Mouse (Mus musculus) layer of hippocampus, postnatal 14 days (tissue): Measurements from ENCODE around the gene Rab3c. TPM values are rescaled to one million over a fixed set of nuclear protein-coding genes. Genes with fewer than 3 reads are reported as not detected.

Source experiments
- DNase-seq, 2 experiments: peaks; one replicate each; pipeline ENCODE4 v3.0.0; 2021 to 2022; ENCODE audit warnings: low spot score in 2 of 2, mixed read lengths in 1 of 2
- total RNA-seq, 2 experiments: library from RNA; stranded (reverse); gene quantifications; 2 replicates each; pipeline ENCODE4 v1.2.3; 2021

Gene Rab3c
- total RNA-seq, 2 experiments from 2014 or later = 181 to 185 TPM

DNA sequence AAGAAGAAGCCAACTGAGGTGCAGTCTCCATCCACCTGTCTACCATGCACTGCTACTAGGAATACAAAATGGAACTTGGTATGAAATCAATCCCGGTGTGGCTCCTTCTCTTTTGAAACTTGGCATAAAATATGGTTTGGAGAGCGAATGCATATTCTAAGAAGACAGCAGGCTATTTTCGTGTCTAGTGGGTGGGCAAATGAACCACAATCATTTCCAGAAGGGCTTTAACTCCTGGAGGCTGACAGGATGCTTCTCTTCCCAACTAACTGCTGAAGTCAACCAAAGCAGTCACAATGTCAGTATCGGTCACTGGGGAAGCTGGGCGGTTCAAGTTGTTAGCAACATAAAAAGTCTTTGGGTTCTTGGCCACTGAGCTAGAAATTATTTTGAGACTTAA lies 81.9 kb downstream of the Rab3c start:
- no peak for DNase-seq

DNA sequence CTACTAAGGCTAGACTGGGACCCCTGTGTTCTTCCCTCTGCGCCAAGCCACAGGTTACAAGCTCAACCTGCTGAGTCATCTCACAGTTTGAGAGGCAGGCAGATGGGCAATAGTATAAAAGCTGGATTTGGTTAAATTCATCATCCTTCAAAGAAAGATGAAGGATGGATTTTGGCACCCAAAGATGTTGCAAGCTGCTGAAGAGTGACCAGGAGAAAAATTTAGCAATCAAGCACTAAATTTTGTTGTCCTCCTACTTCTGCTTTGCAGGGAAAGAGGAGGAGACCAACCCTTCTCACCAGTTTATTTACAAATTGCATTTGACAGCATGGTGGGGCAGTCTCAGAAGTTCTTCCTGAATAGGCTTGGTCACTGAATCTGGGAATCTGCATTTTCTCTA lies 90.8 kb downstream of the Rab3c start:
- DNase-seq = no peak

DNA sequence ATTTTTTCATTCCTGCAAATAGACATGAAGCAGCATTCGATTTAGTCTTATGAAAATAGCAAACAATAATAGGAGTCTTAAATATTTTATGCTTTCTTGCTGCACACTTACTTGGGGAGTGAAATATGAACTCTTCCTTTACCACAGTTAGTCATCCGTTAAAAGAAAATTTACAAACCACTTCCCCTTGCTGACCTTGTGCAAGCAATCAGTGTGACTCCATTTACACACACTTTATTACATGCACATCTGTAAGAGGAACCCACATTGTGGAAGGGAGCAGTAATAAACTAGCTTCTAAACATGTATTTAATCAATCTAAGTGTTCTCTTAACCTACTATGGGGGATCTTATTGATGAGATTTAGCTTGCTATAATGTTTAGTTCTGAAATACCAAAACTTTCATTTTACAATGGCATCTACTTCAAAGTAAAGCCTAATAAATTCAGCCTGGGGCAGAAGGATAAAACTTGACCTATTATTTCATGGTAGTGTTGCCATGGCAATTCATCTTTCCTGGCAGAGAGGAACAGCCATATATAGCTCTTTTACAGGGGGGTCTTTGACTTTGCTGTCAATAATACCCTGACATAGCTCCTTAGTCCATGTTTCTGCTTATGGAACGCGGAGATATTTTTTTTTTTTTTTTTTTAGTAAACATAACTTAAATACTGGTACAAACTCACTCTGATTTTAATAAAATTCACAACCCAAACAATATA lies 95.7 kb downstream of the Rab3c start:
- no peak for DNase-seq

DNA sequence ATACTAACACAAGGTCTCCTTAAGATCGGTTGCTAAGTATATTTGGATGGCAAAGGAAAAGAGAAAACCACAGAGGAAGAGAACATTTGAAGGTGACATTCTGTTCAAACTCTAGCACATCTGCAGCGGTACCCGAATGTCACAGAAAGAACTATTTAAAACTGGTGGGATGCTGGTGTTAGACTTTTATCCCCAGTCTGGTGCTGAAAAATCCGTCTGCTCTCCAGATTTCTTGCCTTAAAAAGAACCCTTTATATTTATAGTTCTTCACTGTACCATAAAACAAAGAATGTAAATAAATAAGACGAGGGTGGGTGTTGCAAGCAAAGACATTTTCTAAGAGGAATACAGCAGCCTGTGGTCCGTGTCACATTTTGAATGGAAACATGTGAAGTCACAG lies 105.1 kb downstream of the Rab3c start:
- DNase-seq = no peak

DNA sequence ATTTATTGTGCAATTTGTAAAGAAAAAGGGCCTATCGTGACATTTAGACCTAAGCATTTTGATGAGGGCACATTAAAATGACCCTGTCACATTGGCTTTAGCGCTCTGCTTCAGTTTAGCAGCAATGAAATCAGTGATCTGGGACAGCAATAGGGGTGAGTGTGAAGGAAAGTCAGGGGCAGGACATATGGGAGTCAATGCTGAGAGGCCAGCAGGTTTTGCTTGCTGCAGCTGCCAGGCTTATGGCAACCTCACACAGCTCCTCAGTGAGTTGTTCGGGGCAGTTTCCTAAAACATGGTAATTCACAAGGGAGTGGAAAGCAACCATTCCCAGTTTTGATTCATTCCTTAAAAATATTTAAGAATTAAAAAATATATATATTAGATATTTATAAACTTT lies 111.1 kb downstream of the Rab3c start:
- no peak for DNase-seq

DNA sequence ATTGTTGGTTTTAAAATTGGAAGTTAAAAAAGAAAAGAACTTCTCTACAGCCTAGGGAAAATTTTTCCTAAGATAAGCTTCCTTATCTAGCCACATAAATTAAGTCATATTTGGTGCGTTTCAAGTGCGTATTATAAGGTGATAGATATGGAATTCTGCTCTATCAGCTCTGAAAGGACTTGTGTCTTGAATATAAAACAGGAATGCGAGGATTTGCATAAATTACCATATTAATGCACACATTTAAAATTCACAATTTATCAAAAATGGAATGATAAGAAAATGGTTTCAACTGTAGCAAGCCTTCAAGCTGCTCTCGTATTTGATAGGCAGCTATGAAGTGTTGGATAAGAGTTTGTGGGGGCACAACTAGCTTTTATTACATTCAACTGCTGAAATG lies 111.6 kb downstream of the Rab3c start:
- DNase-seq = no peak

DNA sequence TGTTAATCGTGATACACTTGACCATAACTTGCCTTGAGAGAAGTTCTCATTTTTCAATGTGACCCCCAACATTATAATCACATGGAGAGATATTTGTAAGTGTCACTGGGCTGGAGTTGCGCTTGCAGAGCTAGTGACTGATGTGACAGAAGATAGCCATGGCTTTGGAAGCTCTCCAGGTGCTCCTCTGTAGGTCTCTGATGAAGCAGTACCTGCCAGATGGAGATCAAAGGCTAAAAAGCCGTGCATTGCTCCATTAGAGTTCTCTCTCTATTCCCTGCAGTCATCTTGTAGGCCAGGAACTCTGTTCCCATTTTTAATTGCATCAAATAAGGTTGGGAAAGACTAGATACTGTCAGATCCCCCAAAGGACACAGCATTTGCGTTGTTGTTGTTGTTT lies 112.2 kb downstream of the Rab3c start:
- DNase-seq = no peak

DNA sequence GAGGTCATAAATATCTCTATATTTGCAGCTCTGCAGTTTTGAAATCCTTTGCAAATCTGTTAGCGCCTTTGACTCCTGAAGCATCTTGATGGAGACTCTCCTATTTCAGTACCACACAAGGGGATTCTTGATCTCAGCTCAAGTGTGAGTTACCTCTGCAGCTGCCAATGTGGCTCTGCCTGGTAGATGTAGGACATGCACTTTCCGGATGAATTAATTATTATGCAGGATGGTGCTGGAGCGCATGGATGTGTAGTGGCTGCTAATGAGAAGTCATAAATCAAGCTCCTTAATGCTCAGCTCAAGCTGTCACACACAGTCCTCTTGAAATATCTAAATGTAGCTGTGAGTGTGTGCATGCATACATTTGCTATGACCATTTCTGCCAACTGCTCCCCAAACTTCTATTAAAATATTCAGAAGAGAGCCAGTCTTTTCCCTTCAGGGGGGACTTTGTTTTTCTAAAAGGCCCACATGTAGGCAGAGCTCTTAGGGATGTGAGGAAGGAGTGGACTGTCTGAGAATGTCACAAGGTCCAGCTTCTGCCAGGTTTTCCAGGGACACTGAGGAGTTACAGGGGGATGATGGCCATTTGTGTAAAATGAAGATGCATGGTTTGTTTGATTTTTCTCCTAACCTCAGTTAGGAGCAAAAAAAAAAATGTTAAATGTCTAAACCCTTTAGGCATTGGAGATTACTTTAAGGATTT lies 114.0 kb downstream of the Rab3c start:
- DNase-seq = no peak

DNA sequence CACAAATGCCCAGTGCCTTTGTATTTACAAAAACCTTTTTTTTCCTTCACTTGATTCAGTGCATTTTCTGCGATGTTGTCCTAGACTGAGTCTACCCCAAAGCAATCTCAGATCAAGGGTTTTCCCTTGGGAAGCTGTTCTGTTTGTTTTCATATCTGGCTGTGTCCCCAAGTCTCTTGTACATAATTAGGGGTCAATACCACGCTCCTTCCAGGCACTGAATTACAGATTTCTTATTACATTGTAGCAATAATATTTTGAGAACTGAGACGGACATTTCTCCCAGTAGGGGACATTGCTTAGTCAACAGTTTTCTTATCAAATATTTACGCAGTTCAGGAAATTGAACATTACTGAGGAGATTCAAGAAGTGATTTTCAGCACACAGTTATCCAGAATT lies 120.8 kb downstream of the Rab3c start:
- no peak for DNase-seq

DNA sequence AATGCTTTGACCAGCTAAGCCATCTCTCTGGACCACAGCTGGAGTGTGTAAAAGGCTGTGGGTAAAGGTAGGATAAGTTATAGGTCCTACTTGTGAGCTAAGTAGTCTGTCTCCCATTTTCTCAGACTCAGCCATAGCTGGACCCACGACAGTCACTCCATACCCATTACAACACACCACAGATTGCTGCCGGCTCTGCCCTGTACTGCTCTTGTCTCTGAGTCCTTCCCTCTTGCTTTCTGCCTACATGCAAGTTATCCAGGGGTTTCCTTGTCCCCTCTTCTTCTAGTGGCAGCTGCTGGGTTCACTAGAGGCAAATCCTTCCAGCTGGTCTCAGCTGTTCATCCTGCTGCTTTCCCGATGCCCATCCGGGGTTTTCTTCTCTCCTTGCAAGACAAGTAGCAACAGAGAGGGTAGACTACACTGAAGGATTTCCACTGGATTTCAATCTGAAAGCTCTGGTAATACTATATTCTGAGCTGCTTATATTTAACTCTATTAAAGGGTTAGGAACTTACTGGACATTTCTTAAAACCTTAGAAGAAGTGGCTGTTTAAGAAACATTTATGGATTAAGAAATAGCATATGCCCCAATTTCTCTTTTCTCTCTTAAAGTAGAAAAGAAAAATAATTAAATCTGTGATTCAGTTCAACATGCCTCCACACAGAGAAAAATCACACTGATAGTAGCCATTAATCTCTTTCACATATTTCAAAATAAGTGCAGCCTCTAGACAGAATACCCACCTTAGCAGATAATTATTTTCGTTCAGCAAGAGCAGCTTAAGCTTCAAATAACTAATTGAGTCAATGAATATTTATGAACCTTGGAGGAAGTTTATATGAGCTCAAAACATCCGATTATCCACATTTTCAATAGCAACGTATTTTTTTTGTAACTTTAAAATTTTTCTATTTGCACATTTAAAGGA lies 121.9 kb downstream of the Rab3c start:
- DNase-seq = no peak

DNA sequence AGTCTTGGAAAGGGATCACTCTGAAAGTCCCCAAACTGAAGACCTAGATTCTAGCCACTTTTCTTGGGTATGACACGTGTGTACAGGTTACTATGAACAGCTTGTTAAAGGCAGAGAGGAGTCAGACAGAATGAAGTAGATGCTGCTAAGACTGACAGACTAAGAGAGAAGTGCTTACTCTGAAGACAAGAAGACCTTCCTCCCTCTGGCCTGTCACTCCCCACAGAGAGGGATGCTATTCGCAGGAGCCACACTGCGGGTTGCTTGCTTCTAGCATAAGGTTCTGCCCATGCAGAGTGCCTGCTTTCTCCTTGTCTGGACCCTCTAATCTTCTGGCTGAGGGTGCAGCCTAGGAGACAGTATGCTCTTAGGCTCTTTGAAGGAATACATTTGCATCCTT lies 135.3 kb downstream of the Rab3c start:
- no peak for DNase-seq

DNA sequence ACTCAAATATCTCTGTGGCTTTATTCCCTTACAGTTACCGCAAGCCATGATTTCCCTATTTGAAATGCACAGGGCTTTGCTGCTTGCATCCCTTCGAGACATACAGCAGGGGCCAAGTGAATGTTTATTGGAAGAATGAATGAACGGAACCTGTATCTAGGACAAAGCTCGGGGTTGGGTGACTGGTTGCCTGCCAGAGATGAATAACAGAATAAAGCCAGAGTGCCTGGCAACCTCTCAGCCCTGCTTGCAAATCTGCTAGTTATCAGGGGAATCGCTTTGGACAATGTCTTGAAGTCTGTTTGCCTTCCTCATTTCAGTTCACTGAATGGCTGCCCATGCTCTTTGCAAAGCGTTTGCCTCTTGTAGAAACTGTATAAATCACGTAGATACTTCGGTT lies 135.8 kb downstream of the Rab3c start:
- DNase-seq = peak; percentile 12 to 40

DNA sequence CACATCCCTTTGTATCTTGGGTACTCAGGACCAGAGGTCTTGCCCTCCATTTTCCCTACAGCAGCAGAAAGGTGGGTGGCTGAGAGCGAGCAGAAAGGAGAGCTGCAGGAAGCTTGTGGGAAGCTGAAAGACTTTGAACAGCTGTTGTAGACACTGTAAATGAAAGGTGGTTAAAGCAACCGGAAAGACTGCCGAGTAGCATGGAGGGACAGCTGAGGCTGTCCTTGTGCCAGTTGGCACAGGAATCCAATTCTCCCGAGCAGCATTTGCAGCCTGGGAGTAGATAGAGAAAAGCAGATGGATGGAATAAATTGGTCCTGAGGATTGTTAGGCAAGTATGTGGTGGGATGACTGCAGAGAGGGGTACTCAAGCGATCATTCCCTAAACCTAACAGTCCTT lies 141.5 kb downstream of the Rab3c start:
- DNase-seq = peak; percentile 46 to 65

DNA sequence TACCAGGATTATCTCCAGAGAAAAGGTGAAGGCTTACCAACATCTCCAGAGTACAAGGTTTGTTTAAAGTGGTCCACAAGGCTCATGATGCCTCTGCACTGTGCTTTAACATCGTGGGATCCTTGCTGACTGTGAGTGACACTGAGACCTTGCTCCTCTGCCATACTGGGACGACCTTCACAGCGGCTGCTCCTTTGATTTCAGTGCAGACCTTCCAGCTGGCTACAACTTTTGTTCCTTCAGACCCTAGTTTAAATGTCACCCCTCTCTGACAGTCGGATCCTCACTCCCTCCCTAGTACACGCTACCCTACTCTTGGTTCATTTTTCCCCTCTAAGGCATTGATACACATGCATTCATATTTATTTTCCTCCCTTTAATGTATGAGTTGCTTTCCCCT lies 142.2 kb downstream of the Rab3c start:
- DNase-seq = no peak

DNA sequence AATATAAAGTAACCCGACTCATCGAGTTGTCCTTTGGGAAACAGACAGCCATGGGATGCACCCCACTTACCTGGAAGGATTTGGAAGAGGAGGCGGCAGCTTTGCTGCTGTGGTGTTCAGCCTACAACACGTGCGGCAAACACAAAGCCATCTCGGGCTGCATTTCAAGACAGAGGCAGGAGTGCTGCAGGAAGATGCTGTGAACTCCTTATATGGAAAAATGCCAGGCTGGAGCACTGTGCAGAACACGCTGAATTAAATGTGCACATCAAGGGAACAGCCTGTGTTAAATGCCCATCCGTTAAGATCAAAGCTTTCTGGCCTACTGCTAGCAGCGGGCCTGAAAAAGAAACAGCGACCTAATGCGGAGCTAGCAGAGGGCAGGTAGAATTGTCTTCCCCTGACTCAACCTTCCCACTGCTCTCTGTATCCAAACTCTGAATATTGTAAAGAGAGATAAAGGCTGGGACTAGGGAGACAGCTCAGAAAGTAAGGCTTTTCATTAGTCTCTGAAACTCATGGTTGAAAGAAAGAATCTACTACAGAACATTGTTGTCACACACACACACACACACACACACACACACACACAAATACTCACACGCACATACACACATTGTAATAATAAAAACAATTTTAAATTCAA lies 153.1 kb downstream of the Rab3c start:
- no peak for DNase-seq

DNA sequence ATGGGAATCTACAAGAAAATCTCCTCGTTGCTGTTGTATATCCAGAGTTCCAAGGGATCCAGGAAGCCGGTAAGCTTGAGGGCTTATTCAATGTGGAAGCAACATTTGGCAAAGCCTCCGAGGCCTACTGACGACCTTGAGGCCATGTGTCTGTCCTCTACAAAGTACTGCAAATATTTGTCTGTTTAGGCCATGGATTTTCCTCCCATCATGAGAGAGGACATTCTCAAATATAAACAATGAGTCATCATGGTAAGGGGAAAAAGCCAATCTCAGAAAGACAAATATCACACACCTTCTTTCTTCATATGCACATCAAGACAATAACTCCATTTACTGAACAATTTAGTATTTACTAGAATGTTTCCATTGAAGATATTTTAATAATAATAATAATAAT lies 158.0 kb downstream of the Rab3c start:
- DNase-seq = no peak

DNA sequence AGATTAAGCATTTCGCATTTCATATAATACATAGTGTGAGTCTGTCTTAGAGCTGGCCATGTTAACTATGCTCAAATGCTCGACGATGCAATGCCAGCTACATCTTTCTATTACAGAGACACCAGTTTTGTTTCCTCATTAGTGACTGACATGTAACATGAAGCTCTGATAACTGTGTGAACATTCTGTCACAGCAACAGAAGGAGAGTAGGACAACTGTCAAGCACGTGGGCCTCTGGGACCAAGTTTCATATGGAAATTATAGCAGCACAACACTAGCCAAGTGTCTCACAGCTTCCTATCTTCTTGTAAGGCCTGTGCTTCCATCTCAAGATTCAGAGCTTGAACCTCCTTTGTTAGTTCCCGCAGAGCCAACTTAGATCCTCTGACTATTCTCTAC lies 163.9 kb downstream of the Rab3c start:
- peak in 1 of 2 experiments; percentile 60 for DNase-seq

DNA sequence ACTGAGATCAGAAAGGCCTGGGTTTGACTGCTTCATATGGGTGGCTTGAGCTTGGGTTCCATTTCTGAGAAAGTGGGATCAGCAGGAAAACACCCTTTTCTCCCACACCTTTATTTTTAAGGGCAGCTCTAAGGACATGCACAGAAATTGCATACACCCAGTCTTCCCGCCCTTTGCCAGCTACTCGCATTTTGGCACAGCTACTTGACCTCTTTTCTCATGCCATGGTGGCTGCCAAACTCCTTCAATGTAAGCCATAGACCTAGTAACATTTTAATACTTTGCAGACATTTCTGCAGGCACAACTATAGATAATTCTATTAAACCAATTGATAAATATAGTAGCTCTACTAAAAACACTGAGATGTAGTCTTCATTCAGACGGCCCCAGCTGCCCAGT lies 164.5 kb downstream of the Rab3c start:
- DNase-seq = no peak

DNA sequence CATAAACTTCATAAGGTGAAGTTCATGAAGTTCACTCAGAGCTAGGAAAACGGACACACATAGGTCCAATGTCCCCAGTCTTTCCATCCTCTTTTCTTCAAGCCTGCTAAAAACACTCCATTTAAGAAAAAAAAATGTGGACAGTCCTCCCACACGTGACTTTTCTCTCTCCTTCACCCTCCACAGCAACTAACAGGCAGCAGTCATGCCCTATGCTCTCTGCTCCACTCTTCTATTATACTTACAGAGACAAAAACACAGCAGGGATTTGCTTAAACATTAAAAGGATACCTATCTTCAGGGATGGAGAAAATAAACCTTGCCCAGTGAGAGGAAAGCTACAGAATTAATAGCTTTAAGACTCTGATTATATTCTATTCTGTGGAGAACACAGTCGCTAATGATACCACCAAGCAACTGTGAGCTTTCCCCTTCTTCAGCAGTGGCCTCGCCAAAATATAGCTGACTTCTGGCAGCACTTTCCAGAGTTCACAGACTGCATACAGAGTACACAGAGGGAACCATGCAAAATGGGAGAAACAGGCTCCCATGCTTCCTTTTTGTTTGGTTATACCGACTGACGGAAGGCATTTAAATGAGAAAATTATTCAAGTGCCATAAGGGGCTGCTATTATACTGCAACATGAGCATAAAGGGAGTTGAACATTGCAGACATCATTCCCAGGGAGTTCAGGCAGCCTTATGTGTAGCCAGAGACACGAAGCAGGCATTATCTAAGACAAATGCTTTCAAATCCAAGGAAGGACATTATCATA lies 165.7 kb downstream of the Rab3c start:
- DNase-seq = no peak

DNA sequence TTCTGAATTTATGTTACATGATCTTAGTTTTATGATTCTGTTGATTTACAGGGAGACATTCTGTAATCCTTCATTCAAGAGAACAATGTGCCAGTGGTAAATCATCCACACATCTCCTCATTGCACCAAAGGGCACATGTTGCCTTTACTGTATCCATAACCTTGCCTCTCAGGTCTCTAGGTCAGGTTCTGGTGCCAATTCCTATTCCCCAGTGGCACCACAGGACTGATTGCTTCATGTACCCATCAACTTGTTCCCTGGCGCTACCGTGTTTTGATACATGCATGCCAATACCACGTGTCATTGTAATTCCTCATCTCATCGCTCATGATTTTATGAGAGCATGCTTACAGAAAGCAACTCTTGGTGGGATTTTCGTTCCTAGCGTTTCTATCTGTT lies 167.1 kb downstream of the Rab3c start:
- no peak for DNase-seq
